Mouse (Mus musculus) heart, postnatal 25 days (tissue): Measurements from ENCODE around the gene Cherp. TPM values are rescaled to one million over a fixed set of nuclear protein-coding genes. Genes with fewer than 3 reads are reported as not detected.

Experiments
- DNase-seq: peaks from one replicate; pipeline ENCODE4 v3.0.0; 2022; ENCODE audit warnings: low spot score
- intact Hi-C: fragments of 180-260 bp; cut with DNase I; formaldehyde crosslinking; loops from one replicate; pipeline ENCODE4 v1.15.1; 2025
- microRNA-seq: library from miRNA; unstranded; fragments of <30 nt; microRNA quantifications from one replicate; pipeline ENCODE4 v1.2.0, GENCODE M21; 2022
- total RNA-seq, 2 experiments: library from RNA; stranded (reverse); gene quantifications; 2 replicates each; pipeline ENCODE4 v1.2.3; 2021

The Cherp gene
- total RNA-seq, 2 experiments from 2014 or later: 33.5 to 35.2 TPM

GRCm38 (mm10) chr8:72421362-72422335 is 53.4 kb downstream of the Cherp start, which contains the start of gene Eps15l1:
TSS of gene Eps15l1 (minus strand) at chr8:72421460.
- intact Hi-C loops: loop anchor here (2.0 to 10.0 kb wide), 3 partner anchors 21 to 303 kb away; partner anchors contain the start of genes 1700030K09Rik, Calr3, Med26 and Sin3b
- DNase-seq: peak; percentile 98

GRCm38 (mm10) chr8:72420571-72421361 is 54.3 kb downstream of the Cherp start:
- DNase-seq: peak; percentile 23
- intact Hi-C loops: loop anchor here (5.0 to 10.0 kb wide), 2 partner anchors 127 to 304 kb away; partner anchors contain the start of genes Med26 and Sin3b

- DNase-seq: no peak
- intact Hi-C loops: no loop called here
Observed at GRCm38 (mm10) chr8:72418073-72418472, 57.0 kb downstream of the Cherp start.

- no peak for DNase-seq
- intact Hi-C loops: no loop called here
Observed at GRCm38 (mm10) chr8:72415252-72415651, 59.8 kb downstream of the Cherp start.

- DNase-seq: no peak
- intact Hi-C loops: no loop called here
Observed at GRCm38 (mm10) chr8:72413839-72414238, 61.2 kb downstream of the Cherp start.

Small RNA genes within 50 kb of the gene (microRNA-seq; reads per million reads assigned to microRNA genes)
- gene Mir7068: 4.7 reads per million, percentile 12 among the genes with 10 or more reads in this experiment

Other genes starting within 250 kb of the Cherp start
- gene Ap1m1, start 235.2 kb downstream of the Cherp start, total RNA-seq: 10 to 100 TPM; 44.0 to 46.1 TPM
- 10 to 100 TPM in 1 of 2 experiments, 1 to 10 TPM in 1; 7.6 to 10.1 TPM for gene Gm10282, start 170.0 kb downstream of the Cherp start, total RNA-seq
- 10 to 100 TPM; 48.2 to 62.5 TPM for gene Klf2, start 156.2 kb downstream of the Cherp start, total RNA-seq
- gene Eps15l1, start 53.8 kb downstream of the Cherp start, total RNA-seq: 10 to 100 TPM; 38.9 to 41.8 TPM
- 10 to 100 TPM; 13.1 to 15.4 TPM for gene Calr3, start 31.4 kb downstream of the Cherp start, total RNA-seq
- 1 to 10 TPM; 4.6 to 7.5 TPM for gene 1700030K09Rik, start 31.3 kb downstream of the Cherp start, total RNA-seq
- gene Slc35e1, start 17.4 kb upstream of the Cherp start, total RNA-seq: 10 to 100 TPM; 70.1 to 70.3 TPM
- gene Med26, start 73.0 kb upstream of the Cherp start, total RNA-seq: 1 to 10 TPM; 7.7 to 9.1 TPM
- 100 to 1,000 TPM; 125 to 134 TPM for gene Smim7, start 95.9 kb upstream of the Cherp start, total RNA-seq
- gene Tmem38a, start 96.8 kb upstream of the Cherp start, total RNA-seq: 100 to 1,000 TPM; 453 to 459 TPM
- gene Nwd1, start 171.5 kb upstream of the Cherp start, total RNA-seq: under 1 TPM; 0.36 to 0.57 TPM
- gene Sin3b, start 248.1 kb upstream of the Cherp start, total RNA-seq: 10 to 100 TPM; 77.1 to 78.3 TPM